Mouse (Mus musculus): ENCODE measurements around the gene Tnnc2. TPM values are rescaled to one million over a fixed set of nuclear protein-coding genes. Genes with fewer than 3 reads are reported as not detected.
"Not testable (repeated sequence)": the region's sequence is repeated elsewhere in the genome, so short reads cannot be mapped to it uniquely, and the experiment has no call there.

Gene Tnnc2
- total RNA-seq, 2 experiments from 2014 or later, result not detected

- ATAC-seq (replicated peaks; ENCODE audit: low FRiP score, poor library complexity, severe bottlenecking), result no peak
Observed at GRCm38 (mm10) chr2:164800252-164801004, 20.7 kb upstream of the Tnnc2 start.

- ATAC-seq (replicated peaks; ENCODE audit: low FRiP score, poor library complexity, severe bottlenecking), result not testable (repeated sequence)
Observed at GRCm38 (mm10) chr2:164798554-164798953, 18.8 kb upstream of the Tnnc2 start.

- no peak for ATAC-seq (replicated peaks; ENCODE audit: low FRiP score, poor library complexity, severe bottlenecking)
Observed at GRCm38 (mm10) chr2:164795868-164796267, 16.1 kb upstream of the Tnnc2 start.

GRCm38 (mm10) chr2:164794293-164794692, 14.5 kb upstream of the Tnnc2 start:
- ATAC-seq (replicated peaks; ENCODE audit: low FRiP score, poor library complexity, severe bottlenecking), result peak; percentile 72

GRCm38 (mm10) chr2:164793772-164794171, 14.0 kb upstream of the Tnnc2 start:
- ATAC-seq (replicated peaks; ENCODE audit: low FRiP score, poor library complexity, severe bottlenecking), result peak; percentile 47; the same call in 1 of the 2 replicates

- ATAC-seq (replicated peaks; ENCODE audit: low FRiP score, poor library complexity, severe bottlenecking), result peak; percentile 59
Observed at GRCm38 (mm10) chr2:164793236-164793635, 13.5 kb upstream of the Tnnc2 start.

GRCm38 (mm10) chr2:164792400-164793190, 12.8 kb upstream of the Tnnc2 start:
- 0 out of 2 replicates have a peak, but pooled peaks have one; percentile 6 for ATAC-seq (replicated peaks; ENCODE audit: low FRiP score, poor library complexity, severe bottlenecking)

- no peak for ATAC-seq (replicated peaks; ENCODE audit: low FRiP score, poor library complexity, severe bottlenecking)
Observed at GRCm38 (mm10) chr2:164791841-164792261, 12.1 kb upstream of the Tnnc2 start.

GRCm38 (mm10) chr2:164790451-164790850, 10.7 kb upstream of the Tnnc2 start:
- ATAC-seq (replicated peaks; ENCODE audit: low FRiP score, poor library complexity, severe bottlenecking), result no peak

GRCm38 (mm10) chr2:164788411-164788810, 8.6 kb upstream of the Tnnc2 start:
- no peak for ATAC-seq (replicated peaks; ENCODE audit: low FRiP score, poor library complexity, severe bottlenecking)

- ATAC-seq (replicated peaks; ENCODE audit: low FRiP score, poor library complexity, severe bottlenecking), result no peak
Observed at GRCm38 (mm10) chr2:164787779-164788178, 8.0 kb upstream of the Tnnc2 start.

- no peak for ATAC-seq (replicated peaks; ENCODE audit: low FRiP score, poor library complexity, severe bottlenecking)
Observed at GRCm38 (mm10) chr2:164787032-164787431, 7.3 kb upstream of the Tnnc2 start.

- ATAC-seq (replicated peaks; ENCODE audit: low FRiP score, poor library complexity, severe bottlenecking), result peak; percentile 9; the same call in 1 of the 2 replicates
Observed at GRCm38 (mm10) chr2:164786388-164786885, 6.7 kb upstream of the Tnnc2 start.

- peak; percentile 62 for ATAC-seq (replicated peaks; ENCODE audit: low FRiP score, poor library complexity, severe bottlenecking)
Observed at GRCm38 (mm10) chr2:164785481-164786387, 6.0 kb upstream of the Tnnc2 start, which contains the start of gene Snx21. Gene Snx21 (plus strand): TSS chr2:164785823.

- ATAC-seq (replicated peaks; ENCODE audit: low FRiP score, poor library complexity, severe bottlenecking), result no peak
Observed at GRCm38 (mm10) chr2:164784869-164785420, 5.2 kb upstream of the Tnnc2 start.

- ATAC-seq (replicated peaks; ENCODE audit: low FRiP score, poor library complexity, severe bottlenecking), result no peak
Observed at GRCm38 (mm10) chr2:164783926-164784581, 4.3 kb upstream of the Tnnc2 start.

- no peak for ATAC-seq (replicated peaks; ENCODE audit: low FRiP score, poor library complexity, severe bottlenecking)
Observed at GRCm38 (mm10) chr2:164781876-164782275, 2.1 kb upstream of the Tnnc2 start.

- ATAC-seq (replicated peaks; ENCODE audit: low FRiP score, poor library complexity, severe bottlenecking), result 0 out of 2 replicates have a peak, but pooled peaks have one; percentile 5
Observed at GRCm38 (mm10) chr2:164778809-164779208, 958 bp downstream of the Tnnc2 start.

- no peak for ATAC-seq (replicated peaks; ENCODE audit: low FRiP score, poor library complexity, severe bottlenecking)
Observed at GRCm38 (mm10) chr2:164778015-164778287, 1.8 kb downstream of the Tnnc2 start.

Data from erythroblast, adult 5-6 weeks (primary cell).